Mouse (Mus musculus) ES-Bruce4 (cell line): ENCODE results near the gene Inip.

Experiments
- CTCF ChIP-seq: IDR thresholded peaks from one replicate; pipeline ENCODE4 v1.8.1; 2011; ENCODE audit warnings: low read depth, low read length
- EP300 ChIP-seq: IDR thresholded peaks from 2 replicates; pipeline ENCODE4 v1.6.1; 2011; ENCODE audit warnings: low read depth, low read length; ENCODE audit not compliant: insufficient read depth
- POLR2A ChIP-seq: IDR thresholded peaks from one replicate; pipeline ENCODE4 v1.8.1; 2011; ENCODE audit warnings: low read length; ENCODE audit not compliant: insufficient read depth

DNA sequence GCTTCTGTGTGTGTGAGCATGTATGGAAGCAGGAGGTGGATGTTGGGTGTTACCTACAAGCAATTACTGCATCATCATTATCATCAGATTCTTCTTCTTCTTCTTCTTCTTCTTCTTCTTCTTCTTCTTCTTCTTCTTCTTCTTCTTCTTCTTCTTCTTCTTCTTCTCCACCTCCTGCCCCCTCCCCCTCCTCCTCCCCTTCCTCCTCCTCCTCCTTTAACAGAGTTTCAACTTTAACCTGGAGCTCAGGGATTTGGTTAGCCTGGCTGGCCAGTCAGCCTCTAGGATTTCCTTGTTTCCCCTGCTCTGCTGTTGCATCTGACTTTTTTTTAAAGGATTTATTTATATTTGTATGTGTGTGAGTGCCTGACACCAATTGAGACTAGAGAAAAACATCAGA lies at the start of gene Inip:
- TF ChIP-seq EP300 (no peak), CTCF (no peak), POLR2A (no peak)
